Mouse (Mus musculus) spleen, adult 2 months (tissue): Measurements from ENCODE around the gene Ccdc62.

Experiments
- CTCF ChIP-seq: fragments of 200-500 bp; IDR thresholded peaks from 2 replicates; pipeline ENCODE4 v1.5.1; 2011; ENCODE audit warnings: mild to moderate bottlenecking, inconsistent platforms; ENCODE audit not compliant: insufficient read depth, insufficient read length, insufficient replicate concordance; ENCODE audit errors: extremely low read depth
- POLR2A ChIP-seq: fragments of 200-500 bp; IDR thresholded peaks from 2 replicates; pipeline ENCODE4 v1.6.1; 2011; ENCODE audit warnings: low read depth, low read length, inconsistent platforms

DNA sequence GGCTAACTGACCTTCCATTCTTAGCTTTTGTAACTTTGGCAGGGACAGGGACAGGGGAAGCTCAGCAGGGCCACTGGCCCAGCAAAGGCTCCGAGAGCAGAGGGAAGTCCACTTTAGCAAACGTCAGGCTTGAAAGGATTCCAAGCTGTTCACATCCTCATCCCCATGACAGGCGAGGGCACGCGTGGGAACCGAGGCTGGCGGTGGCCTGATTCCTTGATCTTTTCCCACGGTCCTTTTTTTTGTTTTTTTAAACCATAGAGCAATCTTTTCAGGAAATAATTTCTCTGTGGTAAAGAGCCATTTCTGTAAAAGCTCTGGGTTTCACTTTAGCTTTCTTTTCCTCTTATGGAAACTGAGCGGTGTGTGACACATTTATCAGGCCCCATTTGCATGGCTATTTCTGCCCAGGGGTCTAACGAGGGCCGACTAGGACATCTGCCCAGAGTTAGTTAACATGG, 84.3 kb downstream of the Ccdc62 start:
- TF ChIP-seq CTCF: no peak
- no peak for TF ChIP-seq POLR2A
